Mouse (Mus musculus) midbrain, embryonic 13.5 days (tissue): ENCODE results near the gene Tex50. TPM values are rescaled to one million over a fixed set of nuclear protein-coding genes. Genes with fewer than 3 reads are reported as not detected.
"Not testable (repeated sequence)": the region's sequence is repeated elsewhere in the genome, so short reads cannot be mapped to it uniquely, and the experiment has no call there.

ENCODE experiments used
- ATAC-seq: fragments of 200-750 bp; cut with Nextera tagmentation; 2 replicates; pipeline ENCODE4 v1.8.0; 2017; ENCODE audit warnings: mild to moderate bottlenecking, moderate TSS enrichment, moderate library complexity
- H3K27ac ChIP-seq: fragments of 300-500 bp; sonication (generic); 2 replicates; pipeline ENCODE4 v1.5.1; 2015; ENCODE audit warnings: inconsistent platforms, mild to moderate bottlenecking, moderate library complexity
- H3K27me3 ChIP-seq: fragments of 300-500 bp; sonication (generic); 2 replicates; pipeline ENCODE4 v1.6.1; 2015; ENCODE audit warnings: mild to moderate bottlenecking, inconsistent platforms
- H3K36me3 ChIP-seq: fragments of 300-500 bp; sonication (generic); 2 replicates; pipeline ENCODE4 v1.6.1; 2015; ENCODE audit warnings: mild to moderate bottlenecking, inconsistent platforms
- H3K4me1 ChIP-seq: fragments of 300-500 bp; sonication (generic); replicated peaks from 2 replicates; pipeline ENCODE4 v1.6.1; 2015; ENCODE audit warnings: inconsistent platforms
- H3K4me2 ChIP-seq: fragments of 300-500 bp; sonication (generic); replicated peaks from 2 replicates; pipeline ENCODE4 v1.6.1; 2015; ENCODE audit warnings: moderate library complexity, mild to moderate bottlenecking, inconsistent platforms
- H3K4me3 ChIP-seq: fragments of 300-500 bp; sonication (generic); replicated peaks from 2 replicates; pipeline ENCODE4 v1.5.1; 2015; ENCODE audit warnings: mild to moderate bottlenecking, inconsistent platforms
- H3K9ac ChIP-seq: fragments of 300-500 bp; sonication (generic); replicated peaks from 2 replicates; pipeline ENCODE4 v1.6.1; 2015; ENCODE audit warnings: mild to moderate bottlenecking, inconsistent platforms
- H3K9me3 ChIP-seq: fragments of 300-500 bp; sonication (generic); 2 replicates; pipeline ENCODE4 v1.6.1; 2016; ENCODE audit warnings: mild to moderate bottlenecking, inconsistent platforms
- WGBS: fragments of 180-500 bp; shearing (Covaris S2); methylation state at CpG from one replicate; pipeline ENCODE4 v1.1.7; 2015; 5-methylcytosine and 5-hydroxymethylcytosine counted together
- polyA plus RNA-seq: library from polyadenylated mRNA; unstranded; fragments of >200 nt; fragmentation: Nextera tagmentation; extraction: Ambion mirVana; gene quantifications from 2 replicates; pipeline ENCODE4 v1.2.1, GENCODE M21; 2015

Gene Tex50
- polyA plus RNA-seq, 1 experiment from 2014 or later, result 0.66 TPM

DNA sequence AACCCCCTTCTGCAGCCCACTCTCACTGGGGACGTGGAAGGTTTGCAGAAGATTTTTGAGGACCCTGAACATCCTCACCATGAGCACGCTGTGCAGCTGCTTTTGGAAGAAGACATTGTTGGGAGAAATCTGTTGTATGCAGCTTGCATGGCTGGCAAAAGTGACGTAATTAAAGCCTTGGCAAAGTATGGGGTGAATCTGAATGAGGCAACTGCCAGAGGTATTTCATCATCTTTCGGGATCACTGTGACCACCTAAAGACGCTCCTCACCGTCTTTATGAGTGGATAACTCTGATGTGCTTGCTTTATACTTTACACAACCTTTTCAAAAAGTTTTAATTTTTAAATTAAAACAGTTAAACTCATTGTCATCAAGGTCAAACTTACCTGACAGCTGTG lies 8.0 kb downstream of the Tex50 start:
- Histone ChIP-seq H3K4me1 (no peaks in the 10 kb centered on the region), H3K27me3 (no peaks in the 10 kb centered on the region), H3K36me3 (no peaks in the 10 kb centered on the region), H3K9ac (no peak overlapping the region), H3K9me3 (no peaks in the 10 kb centered on the region), H3K4me3 (no peak overlapping the region), H3K4me2 (no peak overlapping the region), H3K27ac (no peak overlapping the region)
- 79% methylated on average over 6 of the region's 6 CpGs for WGBS
- no peak for ATAC-seq

- H3K4me2 ChIP-seq, result no peak overlapping the region
- H3K9ac ChIP-seq, result no peak overlapping the region
- 0 out of 2 replicates have a peak, but pooled peaks cover 2% of the 10 kb centered on the region for H3K4me1 ChIP-seq
- WGBS, result 78% methylated on average over 2 of the region's 2 CpGs
- H3K27ac ChIP-seq, result no peak overlapping the region
- no peak overlapping the region for H3K4me3 ChIP-seq
- ATAC-seq, result no peak
- no peaks in the 10 kb centered on the region for H3K9me3 ChIP-seq
- H3K36me3 ChIP-seq, result no peaks in the 10 kb centered on the region
- H3K27me3 ChIP-seq, result no peaks in the 10 kb centered on the region
These were observed 11.2 kb downstream of the Tex50 start for GRCm38 (mm10) chr1:161147888-161148287.

GRCm38 (mm10) chr1:161145611-161146010 lies 13.5 kb downstream of the Tex50 start:
- H3K27me3 ChIP-seq, H3K4me1 ChIP-seq, H3K9me3 ChIP-seq, H3K4me2 ChIP-seq, ATAC-seq, H3K36me3 ChIP-seq, H3K4me3 ChIP-seq, H3K27ac ChIP-seq, H3K9ac ChIP-seq: not testable (repeated sequence)
- WGBS, result 88% methylated on average over 8 of the region's 8 CpGs

GRCm38 (mm10) chr1:161143216-161143615 lies 15.9 kb downstream of the Tex50 start:
- Histone ChIP-seq H3K9ac (no peak overlapping the region), H3K27ac (no peak overlapping the region)
- ATAC-seq, result no peak

GRCm38 (mm10) chr1:161142531-161143159 lies 16.5 kb downstream of the Tex50 start, which contains the start of gene Ankrd45:
Gene Ankrd45 (plus strand): TSS chr1:161142691.
- Histone ChIP-seq H3K9ac (peak within 1 kb of the TSS; percentile 60), H3K4me3 (peak within 1 kb of the TSS; percentile 52), H3K36me3 (no peaks in the 10 kb centered on the region), H3K27me3 (no peaks in the 10 kb centered on the region), H3K27ac (no peak within 1 kb of the TSS), H3K9me3 (no peaks in the 10 kb centered on the region), H3K4me1 (0 out of 2 replicates have a peak, but pooled peaks cover 8% of the 10 kb centered on the region), H3K4me2 (peak within 1 kb of the TSS; percentile 80)
- ATAC-seq, result peak; percentile 97
- 2% methylated on average over 33 of the region's 33 CpGs for WGBS

More at GRCm38 (mm10) chr1:161143216-161143615, 15.9 kb downstream of the Tex50 start:
- Histone ChIP-seq H3K4me3 (peak overlapping the region; percentile 52), H3K36me3 (no peaks in the 10 kb centered on the region), H3K4me2 (peak overlapping the region; percentile 80), H3K4me1 (0 out of 2 replicates have a peak, but pooled peaks cover 8% of the 10 kb centered on the region), H3K27me3 (no peaks in the 10 kb centered on the region), H3K9me3 (no peaks in the 10 kb centered on the region)
- WGBS, result 90% methylated on average over 7 of the region's 7 CpGs

GRCm38 (mm10) chr1:161140026-161140762 lies 18.9 kb downstream of the Tex50 start:
- Histone ChIP-seq H3K4me2 (no peak overlapping the region), H3K9ac (no peak overlapping the region), H3K4me3 (no peak overlapping the region), H3K4me1 (0 out of 2 replicates have a peak, but pooled peaks cover 8% of the 10 kb centered on the region), H3K27ac (no peak overlapping the region), H3K9me3 (no peaks in the 10 kb centered on the region), H3K27me3 (no peaks in the 10 kb centered on the region), H3K36me3 (no peaks in the 10 kb centered on the region)
- WGBS, result 88% methylated on average over 9 of the region's 9 CpGs
- no peak for ATAC-seq

GRCm38 (mm10) chr1:161139496-161139895 lies 19.6 kb downstream of the Tex50 start:
- Histone ChIP-seq H3K4me2 (no peak overlapping the region), H3K36me3 (no peaks in the 10 kb centered on the region), H3K9me3 (no peaks in the 10 kb centered on the region), H3K4me3 (no peak overlapping the region), H3K4me1 (0 out of 2 replicates have a peak, but pooled peaks cover 8% of the 10 kb centered on the region), H3K9ac (no peak overlapping the region), H3K27me3 (no peaks in the 10 kb centered on the region), H3K27ac (no peak overlapping the region)
- no peak for ATAC-seq
- whole genome bisulfite sequencing, result 89% methylated on average over 2 of the region's 2 CpGs

- Histone ChIP-seq H3K4me2 (peak within 1 kb of the TSS; percentile 92), H3K4me1 (peaks cover 18% of the 10 kb centered on the region), H3K27ac (peak within 1 kb of the TSS; percentile 57), H3K36me3 (peaks cover 3% of the 10 kb centered on the region; the same call in 1 of the 2 replicates), H3K27me3 (0 out of 2 replicates have a peak, but pooled peaks cover 8% of the 10 kb centered on the region), H3K9ac (peak within 1 kb of the TSS; percentile 96), H3K4me3 (peak within 1 kb of the TSS; percentile 94), H3K9me3 (no peaks in the 10 kb centered on the region)
- ATAC-seq, result peak; percentile 98
- 2% methylated on average over 41 of the region's 41 CpGs for WGBS
These were observed 28.1 kb downstream of the Tex50 start, which contains the start of gene Klhl20 for GRCm38 (mm10) chr1:161130726-161131664. Gene Klhl20 (minus strand): TSS chr1:161131511.

DNA sequence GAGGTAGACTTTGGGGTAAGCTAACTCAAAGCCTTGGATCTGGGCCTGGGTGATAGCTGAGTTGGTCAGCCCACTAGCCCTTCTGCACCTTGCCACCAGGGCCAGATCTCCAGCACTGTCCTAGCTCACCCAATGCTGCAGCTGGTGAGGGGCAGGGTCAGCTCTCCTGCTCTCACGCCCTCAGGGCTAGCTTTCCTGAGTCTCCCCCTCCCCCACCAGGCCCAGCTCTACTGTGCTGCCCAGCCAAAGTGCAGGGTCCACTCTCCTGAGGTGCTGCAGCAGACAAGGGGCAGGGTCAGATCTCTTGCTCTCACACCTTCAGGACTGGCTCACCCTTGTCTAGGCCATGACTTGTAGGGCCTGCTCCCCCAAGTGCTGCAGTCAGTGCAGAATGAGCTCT lies 32.7 kb downstream of the Tex50 start:
- 86% methylated on average over 1 of the region's 1 CpGs for WGBS
- Histone ChIP-seq H3K4me2 (no peak overlapping the region), H3K4me3 (no peak overlapping the region), H3K36me3 (peaks cover 3% of the 10 kb centered on the region; the same call in 1 of the 2 replicates), H3K9me3 (no peaks in the 10 kb centered on the region), H3K9ac (no peak overlapping the region), H3K4me1 (peaks cover 18% of the 10 kb centered on the region), H3K27me3 (no peaks in the 10 kb centered on the region), H3K27ac (no peak overlapping the region)
- no peak for ATAC-seq

DNA sequence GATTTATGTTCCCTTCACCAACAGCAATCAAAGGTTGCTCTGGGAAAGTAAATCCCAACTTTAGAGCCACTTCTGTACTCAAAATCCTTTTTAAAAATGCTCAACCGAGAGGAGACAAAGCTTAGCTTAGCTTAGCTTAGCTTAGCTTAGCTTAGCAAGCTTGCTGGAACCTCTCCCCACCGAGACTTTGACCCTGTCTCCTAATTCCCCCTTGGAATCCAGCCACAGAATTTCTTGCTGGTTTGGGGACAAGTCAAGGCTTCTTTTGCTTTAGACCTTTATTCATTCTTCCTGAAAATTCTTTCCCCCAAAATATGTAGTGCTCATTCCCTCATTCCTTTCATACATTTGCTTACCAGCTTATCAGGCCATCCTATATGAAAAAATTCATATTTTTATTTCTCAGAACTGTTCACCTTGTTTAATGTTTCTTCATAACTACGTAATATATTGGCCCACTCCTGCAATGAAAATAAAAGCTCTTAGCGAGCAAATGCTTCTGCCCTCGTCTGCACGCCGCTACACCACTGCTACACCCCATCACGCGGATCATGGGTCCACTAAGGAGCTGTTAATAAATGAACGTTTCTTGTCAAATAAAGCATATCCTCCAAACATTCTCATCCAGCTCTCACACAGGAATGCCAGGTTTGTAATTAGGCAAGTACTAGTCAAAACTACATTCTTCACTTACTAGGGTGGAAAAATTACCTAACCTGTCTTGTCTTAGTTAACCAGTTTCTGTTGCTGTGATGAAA lies 36.3 kb downstream of the Tex50 start:
- Histone ChIP-seq H3K4me1 (0 out of 2 replicates have a peak, but pooled peaks cover 2% of the 10 kb centered on the region), H3K36me3 (peaks cover 5% of the 10 kb centered on the region; the same call in 1 of the 2 replicates), H3K27me3 (no peaks in the 10 kb centered on the region), H3K9me3 (no peaks in the 10 kb centered on the region), H3K4me3 (no peak overlapping the region), H3K4me2 (no peak overlapping the region), H3K27ac (no peak overlapping the region), H3K9ac (no peak overlapping the region)
- WGBS, result 90% methylated on average over 10 of the region's 10 CpGs
- ATAC-seq, result no peak

DNA sequence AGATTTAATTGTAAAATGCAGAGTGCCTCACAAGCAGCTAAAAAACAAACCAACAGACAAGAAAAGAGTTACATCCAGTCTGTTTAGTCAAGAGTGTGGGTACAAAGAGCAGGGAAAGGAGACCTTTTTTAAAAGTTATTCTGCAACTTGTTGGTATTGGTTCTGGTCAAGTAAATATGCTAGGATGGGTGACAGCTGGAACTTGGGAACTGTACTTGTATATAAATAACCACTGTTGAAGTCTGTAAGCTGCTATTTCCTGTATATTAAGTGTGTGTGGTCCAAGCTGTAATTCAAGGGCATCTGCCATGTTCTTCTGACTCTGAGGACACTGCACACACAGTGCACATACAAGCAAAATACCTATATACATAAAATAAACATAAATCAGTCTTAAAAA lies 44.5 kb downstream of the Tex50 start:
- Histone ChIP-seq H3K4me1 (no peaks in the 10 kb centered on the region), H3K9me3 (no peaks in the 10 kb centered on the region), H3K4me3 (no peak overlapping the region), H3K9ac (no peak overlapping the region), H3K27ac (no peak overlapping the region), H3K36me3 (peaks cover under 1% of the 10 kb centered on the region; the same call in 1 of the 2 replicates), H3K4me2 (no peak overlapping the region), H3K27me3 (no peaks in the 10 kb centered on the region)
- no peak for ATAC-seq
